Mouse (Mus musculus): ENCODE results near the gene Zfp759. TPM values are rescaled to one million over a fixed set of nuclear protein-coding genes. Genes with fewer than 3 reads are reported as not detected.

Zfp759 gene
- total RNA-seq, 4 experiments from 2014 or later: 8.4 to 13.8 (median 11.4) TPM

Other genes starting within 250 kb of the Zfp759 start
- 1 to 10 TPM; 1.4 to 3.0 (median 2.3) TPM for gene Gm10767, start 216.7 kb upstream of the Zfp759 start, total RNA-seq (2022)
- gene Zfp712, start 60.5 kb upstream of the Zfp759 start, total RNA-seq (2022): 1 to 10 TPM; 4.2 to 5.4 (median 4.7) TPM
- 1 to 10 TPM; 2.2 to 2.7 (median 2.6) TPM for gene Zfp708, start 23.7 kb upstream of the Zfp759 start, total RNA-seq (2022)
- 1 to 10 TPM; 3.1 to 4.3 (median 3.5) TPM for gene Gm28557, start 13.1 kb upstream of the Zfp759 start, total RNA-seq (2022)
- gene Rslcan18, start 5.4 kb upstream of the Zfp759 start, total RNA-seq (2022): under 1 TPM; 0.25 to 0.78 (median 0.54) TPM
- gene Rsl1, start 51.5 kb downstream of the Zfp759 start, total RNA-seq (2022): 1 to 10 TPM; 4.7 to 7.2 (median 5.8) TPM
- 1 to 10 TPM; 2.3 to 4.3 (median 3.8) TPM for gene Zfp455, start 72.8 kb downstream of the Zfp759 start, total RNA-seq (2022)
- gene Zfp458, start 156.8 kb downstream of the Zfp759 start, total RNA-seq (2022): 10 to 100 TPM; 18.2 to 26.5 (median 23.8) TPM
- 1 to 10 TPM; 5.0 to 9.0 (median 6.3) TPM for gene Zfp457, start 184.8 kb downstream of the Zfp759 start, total RNA-seq (2022)
- 1 to 10 TPM; 3.2 to 4.3 (median 3.9) TPM for gene Zfp595, start 210.9 kb downstream of the Zfp759 start, total RNA-seq (2022)
- 1 to 10 TPM in 2 of 4 experiments, not detected in 2; 1.1 to 3.2 TPM for gene Gm28044, start 238.9 kb downstream of the Zfp759 start, total RNA-seq (2022)
- 1 to 10 TPM; 1.1 to 2.0 (median 1.3) TPM for gene Zfp953, start 238.9 kb downstream of the Zfp759 start, total RNA-seq (2022)

Measured in layer of hippocampus, adult 8-10 months (tissue).